Mouse (Mus musculus): ENCODE results near the gene Olfr1477.
"Not testable (repeated sequence)": the region's sequence is repeated elsewhere in the genome, so short reads cannot be mapped to it uniquely, and the experiment has no call there.

Gene Olfr1477

GRCm38 (mm10) chr19:13500246-13500645, at the start of gene Olfr1477:
TSS of gene Olfr1477 (plus strand) at chr19:13500546.
- no peak for DNase-seq (ENCODE audit: low spot score in 2 of 2)

GRCm38 (mm10) chr19:13455986-13456385, 44.4 kb upstream of the Olfr1477 start, which contains the start of gene Olfr1472:
TSS of gene Olfr1472 (minus strand) at chr19:13456086.
- DNase-seq (ENCODE audit: low spot score in 2 of 2) = no peak

GRCm38 (mm10) chr19:13469265-13469664, 31.1 kb upstream of the Olfr1477 start, which contains the start of gene Olfr1474:
TSS of gene Olfr1474 (plus strand) at chr19:13469565.
- not testable (repeated sequence) for DNase-seq (ENCODE audit: low spot score in 2 of 2)

DNA sequence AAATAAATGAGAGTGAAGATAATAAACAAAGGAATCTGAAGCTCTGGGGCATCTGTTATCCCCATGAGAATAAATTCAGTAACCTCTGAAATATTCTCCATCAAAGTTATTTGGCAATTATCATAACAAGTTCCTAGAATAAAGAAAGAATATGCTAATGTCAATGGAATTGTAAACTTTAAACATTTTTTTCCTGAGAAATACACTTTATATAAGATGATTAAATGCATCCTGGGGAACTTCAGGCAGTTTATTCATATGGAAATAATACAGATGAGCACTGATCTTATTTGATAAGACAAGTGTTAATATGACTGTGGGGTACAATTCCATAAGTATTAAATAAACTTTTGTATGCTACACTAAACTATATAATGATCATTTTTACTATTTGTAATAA, 20.2 kb upstream of the Olfr1477 start, which contains the start of gene Olfr1475:
Olfr1475 (minus strand) TSS at position 101 of the 400 bp plus-strand sequence.
- DNase-seq (ENCODE audit: low spot score in 2 of 2) = no peak

DNA sequence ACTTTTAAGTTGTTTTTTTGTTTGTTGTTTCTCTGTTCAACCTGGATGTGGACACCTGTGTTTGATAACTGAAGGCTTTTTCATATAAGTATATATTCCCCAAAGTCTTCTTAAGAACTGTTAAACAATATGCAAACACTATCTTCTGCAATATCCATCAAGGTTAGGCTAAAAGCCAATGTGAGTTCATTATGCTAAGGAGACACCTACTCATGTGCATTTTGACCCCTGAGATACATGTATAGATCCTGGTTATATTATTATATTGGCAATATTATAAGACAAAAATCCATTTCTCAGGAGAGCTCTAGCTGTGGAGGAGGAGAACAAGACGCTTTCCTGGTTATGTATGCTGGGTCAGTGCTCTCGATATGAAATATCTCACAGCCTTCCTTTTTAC, 27.3 kb downstream of the Olfr1477 start, which contains the start of gene Olfr1480:
Olfr1480 (plus strand) TSS at position 301 of the 400 bp plus-strand sequence.
- no peak for DNase-seq (ENCODE audit: low spot score in 2 of 2)
